Mouse (Mus musculus): ENCODE measurements around the gene Lemd1. TPM values are rescaled to one million over a fixed set of nuclear protein-coding genes. Genes with fewer than 3 reads are reported as not detected.
A peak's percentile ranks its signal among the peaks of the same experiment; 100 is the strongest.
"Not testable (repeated sequence)": the region's sequence is repeated elsewhere in the genome, so short reads cannot be mapped to it uniquely, and the experiment has no call there.

Lemd1 gene
- polyA plus RNA-seq, 1 experiment from 2014 or later, result 0.32 TPM

GRCm38 (mm10) chr1:132277124-132277523 is 85.9 kb downstream of the Lemd1 start:
- Histone ChIP-seq H3K36me3 (ENCODE audit: insufficient read depth, low read length) (no peaks in the 10 kb centered on the region), H3K9me3 (ENCODE audit: low read length) (no peaks in the 10 kb centered on the region), H3K27ac (ENCODE audit: low read length) (no peak overlapping the region), H3K27me3 (ENCODE audit: insufficient read depth, low read length) (no peaks in the 10 kb centered on the region), H3K4me3 (ENCODE audit: low read length) (no peak overlapping the region), H3K4me2 (replicated peaks; ENCODE audit: low read depth, low read length) (no peak overlapping the region), H3K9ac (replicated peaks; ENCODE audit: low read length) (no peak overlapping the region), H3K4me1 (ENCODE audit: insufficient read depth, low read length) (no peaks in the 10 kb centered on the region)
- ATAC-seq (ENCODE audit: low FRiP score, low TSS enrichment), result no peak
- WGBS, result 48% methylated on average over 6 of the region's 6 CpGs

GRCm38 (mm10) chr1:132280636-132281035 is 89.4 kb downstream of the Lemd1 start:
- H3K27me3 ChIP-seq (ENCODE audit: insufficient read depth, low read length); H3K4me3 ChIP-seq (ENCODE audit: low read length); H3K27ac ChIP-seq (ENCODE audit: low read length); ATAC-seq (ENCODE audit: low FRiP score, low TSS enrichment); H3K36me3 ChIP-seq (ENCODE audit: insufficient read depth, low read length); H3K9ac ChIP-seq (replicated peaks; ENCODE audit: low read length); H3K4me1 ChIP-seq (ENCODE audit: insufficient read depth, low read length); H3K4me2 ChIP-seq (replicated peaks; ENCODE audit: low read depth, low read length); H3K9me3 ChIP-seq (ENCODE audit: low read length): not testable (repeated sequence)
- 58% methylated on average over 6 of the region's 6 CpGs for WGBS

GRCm38 (mm10) chr1:132281523-132282176 is 90.4 kb downstream of the Lemd1 start:
- peak; percentile 19; the same call in 1 of the 2 replicates for ATAC-seq (ENCODE audit: low FRiP score, low TSS enrichment)
- H3K36me3 ChIP-seq (ENCODE audit: insufficient read depth, low read length), result no peaks in the 10 kb centered on the region
- H3K27me3 ChIP-seq (ENCODE audit: insufficient read depth, low read length), result no peaks in the 10 kb centered on the region
- no peaks in the 10 kb centered on the region for H3K4me1 ChIP-seq (ENCODE audit: insufficient read depth, low read length)
- H3K4me2 ChIP-seq (replicated peaks; ENCODE audit: low read depth, low read length), result no peak overlapping the region
- 18% methylated on average over 8 of the region's 8 CpGs for WGBS
- H3K9ac ChIP-seq (replicated peaks; ENCODE audit: low read length), result no peak overlapping the region
- H3K9me3 ChIP-seq (ENCODE audit: low read length), result no peaks in the 10 kb centered on the region
- no peak overlapping the region for H3K27ac ChIP-seq (ENCODE audit: low read length)
- H3K4me3 ChIP-seq (ENCODE audit: low read length), result no peak overlapping the region

GRCm38 (mm10) chr1:132282177-132282536 is 90.9 kb downstream of the Lemd1 start:
- H3K9me3 ChIP-seq (ENCODE audit: low read length), result no peaks in the 10 kb centered on the region
- no peaks in the 10 kb centered on the region for H3K4me1 ChIP-seq (ENCODE audit: insufficient read depth, low read length)
- no peaks in the 10 kb centered on the region for H3K27me3 ChIP-seq (ENCODE audit: insufficient read depth, low read length)
- H3K27ac ChIP-seq (ENCODE audit: low read length), result no peak overlapping the region
- no peak overlapping the region for H3K4me2 ChIP-seq (replicated peaks; ENCODE audit: low read depth, low read length)
- no peak overlapping the region for H3K9ac ChIP-seq (replicated peaks; ENCODE audit: low read length)
- no peaks in the 10 kb centered on the region for H3K36me3 ChIP-seq (ENCODE audit: insufficient read depth, low read length)
- H3K4me3 ChIP-seq (ENCODE audit: low read length), result no peak overlapping the region
- ATAC-seq (ENCODE audit: low FRiP score, low TSS enrichment), result peak; percentile 30
- WGBS, result 97% methylated on average over 2 of the region's 2 CpGs

GRCm38 (mm10) chr1:132283018-132283417 is 91.8 kb downstream of the Lemd1 start:
- 80% methylated on average over 13 of the region's 13 CpGs for WGBS
- ATAC-seq (ENCODE audit: low FRiP score, low TSS enrichment), result no peak
- Histone ChIP-seq H3K9me3 (ENCODE audit: low read length) (no peaks in the 10 kb centered on the region), H3K36me3 (ENCODE audit: insufficient read depth, low read length) (no peaks in the 10 kb centered on the region), H3K27me3 (ENCODE audit: insufficient read depth, low read length) (no peaks in the 10 kb centered on the region), H3K4me3 (ENCODE audit: low read length) (no peak overlapping the region), H3K27ac (ENCODE audit: low read length) (no peak overlapping the region), H3K9ac (replicated peaks; ENCODE audit: low read length) (no peak overlapping the region), H3K4me1 (ENCODE audit: insufficient read depth, low read length) (0 out of 2 replicates have a peak, but pooled peaks cover 7% of the 10 kb centered on the region), H3K4me2 (replicated peaks; ENCODE audit: low read depth, low read length) (no peak overlapping the region)

GRCm38 (mm10) chr1:132286735-132287134 is 95.5 kb downstream of the Lemd1 start:
- Histone ChIP-seq H3K4me2 (replicated peaks; ENCODE audit: low read depth, low read length) (no peak overlapping the region), H3K9me3 (ENCODE audit: low read length) (no peaks in the 10 kb centered on the region), H3K9ac (replicated peaks; ENCODE audit: low read length) (no peak overlapping the region), H3K27me3 (ENCODE audit: insufficient read depth, low read length) (no peaks in the 10 kb centered on the region), H3K4me1 (ENCODE audit: insufficient read depth, low read length) (peaks cover 25% of the 10 kb centered on the region), H3K27ac (ENCODE audit: low read length) (no peak overlapping the region), H3K36me3 (ENCODE audit: insufficient read depth, low read length) (no peaks in the 10 kb centered on the region), H3K4me3 (ENCODE audit: low read length) (no peak overlapping the region)
- no peak for ATAC-seq (ENCODE audit: low FRiP score, low TSS enrichment)
- WGBS, result 76% methylated on average over 1 of the region's 1 CpGs

- ATAC-seq (ENCODE audit: low FRiP score, low TSS enrichment), result no peak
- H3K4me2 ChIP-seq (replicated peaks; ENCODE audit: low read depth, low read length), result no peak overlapping the region
- no peaks in the 10 kb centered on the region for H3K36me3 ChIP-seq (ENCODE audit: insufficient read depth, low read length)
- no peak overlapping the region for H3K4me3 ChIP-seq (ENCODE audit: low read length)
- H3K4me1 ChIP-seq (ENCODE audit: insufficient read depth, low read length), result peaks cover 32% of the 10 kb centered on the region
- no peak overlapping the region for H3K9ac ChIP-seq (replicated peaks; ENCODE audit: low read length)
- WGBS, result 58% methylated on average over 2 of the region's 2 CpGs
- no peak overlapping the region for H3K27ac ChIP-seq (ENCODE audit: low read length)
- no peaks in the 10 kb centered on the region for H3K9me3 ChIP-seq (ENCODE audit: low read length)
- H3K27me3 ChIP-seq (ENCODE audit: insufficient read depth, low read length), result no peaks in the 10 kb centered on the region
Measured at GRCm38 (mm10) chr1:132287445-132287844, 96.2 kb downstream of the Lemd1 start.

GRCm38 (mm10) chr1:132287991-132288451 is 96.8 kb downstream of the Lemd1 start:
- no peak overlapping the region for H3K4me3 ChIP-seq (ENCODE audit: low read length)
- no peaks in the 10 kb centered on the region for H3K27me3 ChIP-seq (ENCODE audit: insufficient read depth, low read length)
- H3K4me1 ChIP-seq (ENCODE audit: insufficient read depth, low read length), result peaks cover 37% of the 10 kb centered on the region
- 19% methylated on average over 11 of the region's 11 CpGs for WGBS
- no peak overlapping the region for H3K4me2 ChIP-seq (replicated peaks; ENCODE audit: low read depth, low read length)
- no peaks in the 10 kb centered on the region for H3K36me3 ChIP-seq (ENCODE audit: insufficient read depth, low read length)
- no peak overlapping the region for H3K27ac ChIP-seq (ENCODE audit: low read length)
- H3K9ac ChIP-seq (replicated peaks; ENCODE audit: low read length), result no peak overlapping the region
- no peaks in the 10 kb centered on the region for H3K9me3 ChIP-seq (ENCODE audit: low read length)
- ATAC-seq (ENCODE audit: low FRiP score, low TSS enrichment), result no peak

GRCm38 (mm10) chr1:132289965-132290364 is 98.7 kb downstream of the Lemd1 start:
- Histone ChIP-seq H3K27ac (ENCODE audit: low read length) (no peak overlapping the region), H3K4me3 (ENCODE audit: low read length) (no peak overlapping the region), H3K27me3 (ENCODE audit: insufficient read depth, low read length) (0 out of 2 replicates have a peak, but pooled peaks cover 3% of the 10 kb centered on the region), H3K9me3 (ENCODE audit: low read length) (no peaks in the 10 kb centered on the region), H3K9ac (replicated peaks; ENCODE audit: low read length) (no peak overlapping the region; the same call in 1 of the 2 replicates), H3K36me3 (ENCODE audit: insufficient read depth, low read length) (no peaks in the 10 kb centered on the region), H3K4me2 (replicated peaks; ENCODE audit: low read depth, low read length) (no peak overlapping the region), H3K4me1 (ENCODE audit: insufficient read depth, low read length) (peaks cover 40% of the 10 kb centered on the region)
- WGBS, result 61% methylated on average over 6 of the region's 6 CpGs
- ATAC-seq (ENCODE audit: low FRiP score, low TSS enrichment), result no peak

- Histone ChIP-seq H3K27me3 (ENCODE audit: insufficient read depth, low read length) (peaks cover 3% of the 10 kb centered on the region; the same call in 1 of the 2 replicates), H3K9ac (replicated peaks; ENCODE audit: low read length) (0 out of 2 replicates have a peak overlapping the region, but pooled peaks have one; percentile 35), H3K9me3 (ENCODE audit: low read length) (no peaks in the 10 kb centered on the region), H3K4me2 (replicated peaks; ENCODE audit: low read depth, low read length) (no peak overlapping the region), H3K36me3 (ENCODE audit: insufficient read depth, low read length) (no peaks in the 10 kb centered on the region), H3K4me3 (ENCODE audit: low read length) (no peak overlapping the region), H3K4me1 (ENCODE audit: insufficient read depth, low read length) (peaks cover 40% of the 10 kb centered on the region), H3K27ac (ENCODE audit: low read length) (peak overlapping the region; percentile 85)
- WGBS, result 32% methylated on average over 11 of the region's 11 CpGs
- 0 out of 2 replicates have a peak, but pooled peaks have one; percentile 24 for ATAC-seq (ENCODE audit: low FRiP score, low TSS enrichment)
Measured at GRCm38 (mm10) chr1:132290921-132291675, 99.9 kb downstream of the Lemd1 start.
